Mouse (Mus musculus): ENCODE measurements around the gene Tpo. TPM values are rescaled to one million over a fixed set of nuclear protein-coding genes. Genes with fewer than 3 reads are reported as not detected.

Gene Tpo
- polyA plus RNA-seq, 1 experiment from 2014 or later, result 0.15 TPM

GRCm38 (mm10) chr12:30160475-30160874 lies 28.1 kb upstream of the Tpo start:
- H3K4me3 ChIP-seq (ENCODE audit: low read depth, low read length), result no peak overlapping the region
- no peaks in the 10 kb centered on the region for H3K9me3 ChIP-seq (replicated peaks; ENCODE audit: control insufficient read depth, low read length)
- H3K36me3 ChIP-seq (ENCODE audit: control insufficient read depth, insufficient read depth, low read length), result no peaks in the 10 kb centered on the region
- no peak overlapping the region for H3K4me2 ChIP-seq (ENCODE audit: low read length)
- H3K27me3 ChIP-seq (replicated peaks; ENCODE audit: control insufficient read depth, insufficient read depth, low read length), result no peaks in the 10 kb centered on the region
- no peaks in the 10 kb centered on the region for H3K4me1 ChIP-seq (ENCODE audit: control insufficient read depth, insufficient read depth, low read length)
- ATAC-seq (no peak), DNase-seq (ENCODE audit: low spot score) (no peak)
- 85% methylated on average over 3 of the region's 3 CpGs for WGBS
- no peak overlapping the region for H3K27ac ChIP-seq (ENCODE audit: low read depth, low read length)
- H3K9ac ChIP-seq (ENCODE audit: low read length), result no peak overlapping the region

DNA sequence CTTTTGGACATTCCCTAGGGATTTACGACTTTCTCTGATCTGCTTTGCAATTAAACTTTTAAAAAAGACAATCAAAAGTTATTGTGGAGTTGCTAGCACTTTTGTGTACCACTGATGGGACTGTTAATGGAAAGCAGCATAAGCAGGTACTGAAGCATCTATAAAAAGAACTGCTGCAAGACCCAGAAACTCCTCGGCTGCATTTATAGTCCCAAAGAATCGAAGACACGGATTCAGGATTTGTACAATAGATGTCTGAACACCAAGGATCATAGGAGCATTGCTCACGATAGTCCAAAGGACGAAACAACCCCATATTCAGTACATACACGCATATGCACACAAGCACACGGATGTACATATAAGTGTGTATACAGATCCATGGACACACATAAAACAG lies 27.4 kb upstream of the Tpo start:
- H3K27me3 ChIP-seq (replicated peaks; ENCODE audit: control insufficient read depth, insufficient read depth, low read length), result no peaks in the 10 kb centered on the region
- no peak for ATAC-seq
- H3K9me3 ChIP-seq (replicated peaks; ENCODE audit: control insufficient read depth, low read length), result no peaks in the 10 kb centered on the region
- H3K36me3 ChIP-seq (ENCODE audit: control insufficient read depth, insufficient read depth, low read length), result no peaks in the 10 kb centered on the region
- DNase-seq (ENCODE audit: low spot score), result no peak
- 87% methylated on average over 8 of the region's 8 CpGs for WGBS
- H3K27ac ChIP-seq (ENCODE audit: low read depth, low read length), result no peak overlapping the region
- H3K9ac ChIP-seq (ENCODE audit: low read length), result no peak overlapping the region
- no peak overlapping the region for H3K4me2 ChIP-seq (ENCODE audit: low read length)
- H3K4me3 ChIP-seq (ENCODE audit: low read depth, low read length), result no peak overlapping the region
- H3K4me1 ChIP-seq (ENCODE audit: control insufficient read depth, insufficient read depth, low read length), result no peaks in the 10 kb centered on the region

GRCm38 (mm10) chr12:30154079-30154673 lies 21.8 kb upstream of the Tpo start:
- 51% methylated on average over 7 of the region's 7 CpGs for WGBS
- no peak for ATAC-seq
- no peak overlapping the region for H3K27ac ChIP-seq (ENCODE audit: low read depth, low read length)
- H3K9me3 ChIP-seq (replicated peaks; ENCODE audit: control insufficient read depth, low read length), result no peaks in the 10 kb centered on the region
- no peaks in the 10 kb centered on the region for H3K36me3 ChIP-seq (ENCODE audit: control insufficient read depth, insufficient read depth, low read length)
- DNase-seq (ENCODE audit: low spot score), result peak; percentile 59
- H3K27me3 ChIP-seq (replicated peaks; ENCODE audit: control insufficient read depth, insufficient read depth, low read length), result no peaks in the 10 kb centered on the region
- H3K9ac ChIP-seq (ENCODE audit: low read length), result no peak overlapping the region
- no peaks in the 10 kb centered on the region for H3K4me1 ChIP-seq (ENCODE audit: control insufficient read depth, insufficient read depth, low read length)
- H3K4me3 ChIP-seq (ENCODE audit: low read depth, low read length), result no peak overlapping the region
- no peak overlapping the region for H3K4me2 ChIP-seq (ENCODE audit: low read length)

GRCm38 (mm10) chr12:30142085-30142484 lies 9.7 kb upstream of the Tpo start:
- no peak overlapping the region for H3K9ac ChIP-seq (ENCODE audit: low read length)
- WGBS, result 61% methylated on average over 3 of the region's 3 CpGs
- H3K27me3 ChIP-seq (replicated peaks; ENCODE audit: control insufficient read depth, insufficient read depth, low read length), result no peaks in the 10 kb centered on the region
- H3K4me1 ChIP-seq (ENCODE audit: control insufficient read depth, insufficient read depth, low read length), result no peaks in the 10 kb centered on the region
- no peaks in the 10 kb centered on the region for H3K9me3 ChIP-seq (replicated peaks; ENCODE audit: control insufficient read depth, low read length)
- no peak overlapping the region for H3K27ac ChIP-seq (ENCODE audit: low read depth, low read length)
- no peaks in the 10 kb centered on the region for H3K36me3 ChIP-seq (ENCODE audit: control insufficient read depth, insufficient read depth, low read length)
- ATAC-seq (no peak), DNase-seq (ENCODE audit: low spot score) (peak; percentile 13)
- H3K4me3 ChIP-seq (ENCODE audit: low read depth, low read length), result no peak overlapping the region
- H3K4me2 ChIP-seq (ENCODE audit: low read length), result no peak overlapping the region

- Histone ChIP-seq H3K4me2 (ENCODE audit: low read length) (no peak overlapping the region), H3K9me3 (replicated peaks; ENCODE audit: control insufficient read depth, low read length) (no peaks in the 10 kb centered on the region), H3K4me3 (ENCODE audit: low read depth, low read length) (no peak overlapping the region), H3K27ac (ENCODE audit: low read depth, low read length) (no peak overlapping the region; the same call in 1 of the 2 replicates), H3K36me3 (ENCODE audit: control insufficient read depth, insufficient read depth, low read length) (no peaks in the 10 kb centered on the region), H3K27me3 (replicated peaks; ENCODE audit: control insufficient read depth, insufficient read depth, low read length) (no peaks in the 10 kb centered on the region), H3K9ac (ENCODE audit: low read length) (0 out of 2 replicates have a peak overlapping the region, but pooled peaks have one; percentile 1), H3K4me1 (ENCODE audit: control insufficient read depth, insufficient read depth, low read length) (0 out of 2 replicates have a peak, but pooled peaks cover 5% of the 10 kb centered on the region)
- no peak for ATAC-seq
- DNase-seq (ENCODE audit: low spot score), result no peak
- 65% methylated on average over 6 of the region's 6 CpGs for WGBS
Observed at GRCm38 (mm10) chr12:30129411-30129716, 3.1 kb downstream of the Tpo start.

DNA sequence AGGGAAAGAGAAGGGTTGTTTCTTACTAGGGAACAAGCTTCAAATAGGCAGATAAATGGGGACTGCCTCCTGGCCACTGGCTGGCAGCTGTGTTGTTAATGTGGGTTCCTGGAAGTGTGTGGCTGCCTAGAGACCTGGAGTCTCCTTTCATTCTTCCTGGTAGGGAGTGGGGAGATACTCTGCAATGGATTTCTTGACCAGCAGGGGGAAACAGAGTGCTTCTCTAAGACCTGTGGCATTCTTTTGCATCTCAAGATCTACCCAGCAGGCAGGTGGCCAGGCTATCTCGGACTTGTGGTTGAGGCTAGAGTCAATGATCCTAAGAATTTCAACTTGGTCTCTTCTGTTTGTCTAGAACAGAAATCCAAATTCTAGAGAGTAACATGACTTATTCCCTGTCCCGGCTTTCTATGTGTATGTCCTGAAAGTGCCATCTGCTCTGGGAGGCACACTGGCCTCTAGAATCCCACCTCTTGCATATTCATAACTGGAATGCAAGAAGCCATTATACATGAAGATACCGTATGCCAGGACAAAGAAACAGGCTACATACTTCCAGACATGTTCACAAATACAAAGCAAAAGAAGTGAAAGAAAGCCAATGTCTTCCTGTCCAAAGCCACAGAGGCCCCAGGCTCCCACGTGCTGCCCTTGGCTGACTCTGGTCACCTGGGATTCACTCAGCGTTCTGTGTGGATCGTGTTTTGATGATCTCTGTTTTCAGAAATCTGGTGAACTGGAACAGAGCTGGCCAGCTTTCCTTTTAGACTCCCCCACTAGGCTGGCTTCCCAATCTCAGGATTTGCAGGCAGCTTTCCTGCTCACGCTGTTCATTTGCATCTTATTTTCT lies 3.6 kb downstream of the Tpo start:
- WGBS, result 51% methylated on average over 7 of the region's 7 CpGs
- peak; percentile 81 for DNase-seq (ENCODE audit: low spot score)
- H3K4me3 ChIP-seq (ENCODE audit: low read depth, low read length), result no peak overlapping the region
- no peaks in the 10 kb centered on the region for H3K27me3 ChIP-seq (replicated peaks; ENCODE audit: control insufficient read depth, insufficient read depth, low read length)
- H3K36me3 ChIP-seq (ENCODE audit: control insufficient read depth, insufficient read depth, low read length), result no peaks in the 10 kb centered on the region
- ATAC-seq, result peak; percentile 79
- H3K27ac ChIP-seq (ENCODE audit: low read depth, low read length), result no peak overlapping the region
- H3K4me2 ChIP-seq (ENCODE audit: low read length), result no peak overlapping the region
- H3K9ac ChIP-seq (ENCODE audit: low read length), result 0 out of 2 replicates have a peak overlapping the region, but pooled peaks have one; percentile 1
- 0 out of 2 replicates have a peak, but pooled peaks cover 5% of the 10 kb centered on the region for H3K4me1 ChIP-seq (ENCODE audit: control insufficient read depth, insufficient read depth, low read length)
- H3K9me3 ChIP-seq (replicated peaks; ENCODE audit: control insufficient read depth, low read length), result no peaks in the 10 kb centered on the region

DNA sequence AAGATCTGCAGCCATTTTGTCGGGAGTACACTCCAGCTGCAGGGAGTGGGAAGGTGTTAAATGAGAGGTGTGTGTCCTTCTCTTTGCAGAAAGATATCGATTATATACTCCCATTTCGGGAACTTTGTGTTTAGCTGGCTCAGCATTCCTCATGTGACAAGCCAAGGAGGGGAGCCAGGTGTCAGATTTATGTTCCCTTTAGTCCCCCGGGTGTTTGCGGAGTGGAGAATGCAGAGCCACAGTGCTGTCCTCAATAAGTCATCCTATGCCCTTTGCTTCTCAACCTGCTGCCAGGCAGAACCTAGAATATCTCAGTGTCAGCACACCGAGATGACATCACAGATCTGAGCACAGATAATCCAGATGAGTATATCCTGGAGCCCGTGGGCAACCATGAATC lies 10.1 kb downstream of the Tpo start:
- no peaks in the 10 kb centered on the region for H3K9me3 ChIP-seq (replicated peaks; ENCODE audit: control insufficient read depth, low read length)
- 88% methylated on average over 7 of the region's 7 CpGs for WGBS
- no peaks in the 10 kb centered on the region for H3K4me1 ChIP-seq (ENCODE audit: control insufficient read depth, insufficient read depth, low read length)
- ATAC-seq (no peak), DNase-seq (ENCODE audit: low spot score) (no peak)
- H3K9ac ChIP-seq (ENCODE audit: low read length), result no peak overlapping the region
- H3K27ac ChIP-seq (ENCODE audit: low read depth, low read length), result no peak overlapping the region
- no peaks in the 10 kb centered on the region for H3K36me3 ChIP-seq (ENCODE audit: control insufficient read depth, insufficient read depth, low read length)
- H3K27me3 ChIP-seq (replicated peaks; ENCODE audit: control insufficient read depth, insufficient read depth, low read length), result no peaks in the 10 kb centered on the region
- no peak overlapping the region for H3K4me3 ChIP-seq (ENCODE audit: low read depth, low read length)
- H3K4me2 ChIP-seq (ENCODE audit: low read length), result no peak overlapping the region

- Histone ChIP-seq H3K27ac (ENCODE audit: low read depth, low read length) (no peak overlapping the region), H3K9me3 (replicated peaks; ENCODE audit: control insufficient read depth, low read length) (no peaks in the 10 kb centered on the region), H3K9ac (ENCODE audit: low read length) (no peak overlapping the region), H3K4me1 (ENCODE audit: control insufficient read depth, insufficient read depth, low read length) (no peaks in the 10 kb centered on the region), H3K27me3 (replicated peaks; ENCODE audit: control insufficient read depth, insufficient read depth, low read length) (no peaks in the 10 kb centered on the region), H3K4me3 (ENCODE audit: low read depth, low read length) (no peak overlapping the region), H3K36me3 (ENCODE audit: control insufficient read depth, insufficient read depth, low read length) (no peaks in the 10 kb centered on the region), H3K4me2 (ENCODE audit: low read length) (no peak overlapping the region)
- no peak for DNase-seq (ENCODE audit: low spot score)
- 88% methylated on average over 2 of the region's 2 CpGs for WGBS
- ATAC-seq, result no peak
Observed at GRCm38 (mm10) chr12:30112271-30112670, 20.2 kb downstream of the Tpo start.
